Mouse (Mus musculus) midbrain, embryonic 13.5 days (tissue): ENCODE measurements at regions not wholly inside any gene's neighbourhood (a gene's known extent, or its start where the extent isn't known, plus 50 kb on each side); places are given as distances from the start of the nearest gene placed in this dataset.

Experiments used
- ATAC-seq: fragments of 200-750 bp; cut with Nextera tagmentation; 2 replicates; pipeline ENCODE4 v1.8.0; 2017; ENCODE audit warnings: mild to moderate bottlenecking, moderate TSS enrichment, moderate library complexity
- H3K27ac ChIP-seq: fragments of 300-500 bp; sonication (generic); 2 replicates; pipeline ENCODE4 v1.5.1; 2015; ENCODE audit warnings: inconsistent platforms, mild to moderate bottlenecking, moderate library complexity
- H3K27me3 ChIP-seq: fragments of 300-500 bp; sonication (generic); 2 replicates; pipeline ENCODE4 v1.6.1; 2015; ENCODE audit warnings: mild to moderate bottlenecking, inconsistent platforms
- H3K36me3 ChIP-seq: fragments of 300-500 bp; sonication (generic); 2 replicates; pipeline ENCODE4 v1.6.1; 2015; ENCODE audit warnings: mild to moderate bottlenecking, inconsistent platforms
- H3K4me1 ChIP-seq: fragments of 300-500 bp; sonication (generic); replicated peaks from 2 replicates; pipeline ENCODE4 v1.6.1; 2015; ENCODE audit warnings: inconsistent platforms
- H3K4me2 ChIP-seq: fragments of 300-500 bp; sonication (generic); replicated peaks from 2 replicates; pipeline ENCODE4 v1.6.1; 2015; ENCODE audit warnings: moderate library complexity, mild to moderate bottlenecking, inconsistent platforms
- H3K4me3 ChIP-seq: fragments of 300-500 bp; sonication (generic); replicated peaks from 2 replicates; pipeline ENCODE4 v1.5.1; 2015; ENCODE audit warnings: mild to moderate bottlenecking, inconsistent platforms
- H3K9ac ChIP-seq: fragments of 300-500 bp; sonication (generic); replicated peaks from 2 replicates; pipeline ENCODE4 v1.6.1; 2015; ENCODE audit warnings: mild to moderate bottlenecking, inconsistent platforms
- H3K9me3 ChIP-seq: fragments of 300-500 bp; sonication (generic); 2 replicates; pipeline ENCODE4 v1.6.1; 2016; ENCODE audit warnings: mild to moderate bottlenecking, inconsistent platforms
- WGBS: fragments of 180-500 bp; shearing (Covaris S2); methylation state at CpG from one replicate; pipeline ENCODE4 v1.1.7; 2015; 5-methylcytosine and 5-hydroxymethylcytosine counted together

DNA sequence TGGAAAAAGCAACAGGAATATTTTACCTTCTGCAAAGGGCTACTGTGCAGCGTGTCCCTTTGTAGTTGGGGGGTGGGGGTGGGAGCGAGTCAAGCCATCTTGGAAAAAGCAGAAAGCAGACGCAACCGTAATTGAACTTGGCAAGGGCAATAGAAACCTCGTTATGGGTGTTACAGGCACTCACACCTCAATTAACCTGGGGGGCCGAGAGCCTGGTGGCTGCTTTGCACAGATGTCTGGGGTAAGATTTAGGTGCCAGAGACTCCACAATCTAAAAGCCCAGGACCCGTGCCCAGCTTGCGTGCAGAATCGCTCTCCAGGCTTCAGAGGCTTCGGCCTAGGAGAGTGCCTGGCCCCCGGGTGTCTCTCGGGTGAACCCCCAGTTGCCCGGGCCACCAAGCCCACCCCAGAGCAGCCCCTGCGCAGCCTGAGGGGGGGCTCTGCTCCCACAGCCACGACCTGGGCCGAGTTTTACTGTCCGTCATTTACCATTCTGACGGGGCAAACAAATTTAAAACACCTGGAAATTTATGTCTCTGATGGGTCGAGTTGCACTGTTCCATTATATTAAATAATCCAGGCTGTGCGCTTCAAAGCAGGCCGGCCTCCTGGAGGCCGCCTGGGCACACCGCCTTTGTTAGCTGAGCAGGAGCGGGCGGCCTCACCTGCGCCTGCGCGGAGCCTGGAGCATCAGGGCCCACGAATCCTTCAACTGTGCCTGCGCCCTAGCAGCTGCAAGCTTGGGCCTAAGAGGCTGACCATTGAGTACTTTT lies 212.4 kb downstream of the Srbd1 start:
- H3K27ac ChIP-seq = no peak overlapping the region
- H3K4me3 ChIP-seq = no peak overlapping the region
- H3K4me2 ChIP-seq = no peak overlapping the region
- H3K27me3 ChIP-seq = no peaks in the 10 kb centered on the region
- 86% methylated on average over 30 of the region's 30 CpGs for WGBS
- H3K4me1 ChIP-seq = peaks cover 11% of the 10 kb centered on the region
- no peaks in the 10 kb centered on the region for H3K36me3 ChIP-seq
- no peak overlapping the region for H3K9ac ChIP-seq
- H3K9me3 ChIP-seq = no peaks in the 10 kb centered on the region; the same call in 1 of the 2 replicates
- 0 out of 2 replicates have a peak, but pooled peaks have one; percentile 58 for ATAC-seq

DNA sequence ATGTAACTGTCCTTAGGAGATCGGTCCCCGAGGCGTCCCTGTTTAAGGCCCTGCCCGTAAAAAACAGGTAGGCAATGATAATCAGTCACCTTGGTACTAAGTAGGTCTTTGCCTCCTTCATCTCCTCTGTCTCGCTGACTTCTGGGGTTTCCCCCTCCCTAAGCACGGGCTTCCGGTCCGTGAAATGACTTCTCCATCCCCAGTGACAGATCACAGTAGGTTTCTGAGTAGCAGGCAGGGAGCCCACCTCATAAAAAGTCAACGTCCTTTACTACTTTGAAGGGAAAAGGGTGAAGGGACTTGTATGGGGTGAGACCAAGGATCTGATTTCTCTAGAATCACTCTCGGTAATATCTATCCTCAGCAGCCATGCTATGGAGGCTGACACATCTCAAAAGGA lies 213.0 kb downstream of the Srbd1 start:
- Histone ChIP-seq H3K36me3 (no peaks in the 10 kb centered on the region), H3K4me2 (no peak overlapping the region), H3K27ac (no peak overlapping the region), H3K27me3 (no peaks in the 10 kb centered on the region), H3K9me3 (no peaks in the 10 kb centered on the region; the same call in 1 of the 2 replicates), H3K4me1 (peaks cover 15% of the 10 kb centered on the region), H3K4me3 (no peak overlapping the region), H3K9ac (no peak overlapping the region)
- no peak for ATAC-seq
- WGBS = 85% methylated on average over 10 of the region's 10 CpGs

DNA sequence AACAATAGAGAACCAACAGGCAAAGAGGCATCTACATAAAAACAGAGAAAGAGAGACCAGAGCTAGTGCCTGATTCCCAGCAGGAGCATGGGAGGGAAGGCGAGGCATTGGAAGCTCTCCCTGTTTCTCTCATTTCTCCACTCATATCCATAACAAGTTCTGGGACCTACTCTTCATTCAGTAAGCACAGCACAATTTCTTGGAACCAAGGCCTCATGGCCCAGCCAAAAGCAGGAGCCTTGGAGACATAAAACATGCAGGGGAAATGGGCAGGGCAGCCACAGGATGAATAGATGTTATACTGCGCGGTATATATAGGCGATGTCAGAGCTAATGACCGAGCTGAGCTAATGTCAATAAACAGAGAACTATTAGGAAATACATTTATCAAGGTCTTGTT lies 214.2 kb downstream of the Srbd1 start:
- Histone ChIP-seq H3K4me3 (no peak overlapping the region), H3K36me3 (no peaks in the 10 kb centered on the region), H3K4me1 (peaks cover 15% of the 10 kb centered on the region), H3K4me2 (no peak overlapping the region), H3K9ac (no peak overlapping the region), H3K27me3 (no peaks in the 10 kb centered on the region), H3K9me3 (no peaks in the 10 kb centered on the region), H3K27ac (no peak overlapping the region)
- WGBS = 82% methylated on average over 5 of the region's 5 CpGs
- ATAC-seq = no peak

DNA sequence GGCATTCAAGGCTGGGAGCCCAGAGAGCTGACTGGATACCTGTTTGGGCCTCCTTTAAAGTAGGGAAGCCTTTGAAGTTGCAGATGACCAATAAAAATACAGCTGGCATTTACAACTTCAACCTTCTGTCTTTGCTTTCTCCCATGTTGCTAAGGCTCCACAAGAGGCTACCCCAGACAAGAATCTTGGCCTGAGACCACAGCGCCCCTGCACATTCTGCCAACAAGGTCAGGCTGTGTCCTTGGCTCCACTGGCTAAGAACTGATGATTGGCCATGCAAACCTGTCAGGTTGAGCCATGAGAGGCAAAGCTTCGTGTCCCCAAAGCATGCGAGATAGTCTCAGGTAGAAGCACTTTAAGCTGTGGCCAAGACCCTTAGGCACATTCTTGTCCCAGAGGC lies 214.6 kb downstream of the Srbd1 start:
- WGBS = 90% methylated on average over 3 of the region's 3 CpGs
- no peaks in the 10 kb centered on the region for H3K27me3 ChIP-seq
- H3K9me3 ChIP-seq = no peaks in the 10 kb centered on the region
- no peak overlapping the region for H3K4me3 ChIP-seq
- peaks cover 14% of the 10 kb centered on the region for H3K4me1 ChIP-seq
- no peak overlapping the region for H3K4me2 ChIP-seq
- no peak for ATAC-seq
- H3K36me3 ChIP-seq = no peaks in the 10 kb centered on the region
- H3K27ac ChIP-seq = no peak overlapping the region
- H3K9ac ChIP-seq = no peak overlapping the region

DNA sequence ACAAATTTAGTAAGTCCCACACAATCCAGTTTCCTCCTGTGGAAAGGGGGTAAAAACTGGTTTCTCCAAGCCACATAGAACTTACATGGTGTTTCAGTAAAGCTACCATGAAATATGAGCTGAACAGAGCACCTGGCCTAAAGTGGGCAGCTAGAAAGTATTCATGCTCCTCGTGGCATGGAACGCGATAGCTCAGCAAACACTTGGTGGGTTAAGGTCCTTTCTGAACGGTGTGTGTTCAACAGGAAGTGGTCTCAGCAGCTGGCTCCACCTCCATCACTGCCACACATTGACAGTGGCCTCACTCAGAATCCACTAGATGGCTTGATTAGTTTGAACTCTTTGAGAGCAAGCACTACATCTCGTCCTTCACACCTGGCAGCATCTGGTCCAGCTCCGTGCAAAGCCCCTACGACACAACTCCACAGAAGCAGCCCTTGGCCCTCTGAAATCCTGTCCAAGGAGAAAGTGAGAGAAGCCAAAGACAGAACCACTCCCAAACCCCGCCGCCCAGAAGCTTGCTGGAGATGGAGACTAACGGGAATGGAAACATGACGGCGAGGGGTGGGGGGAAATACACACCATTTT lies 215.2 kb downstream of the Srbd1 start:
- no peak for ATAC-seq
- no peak overlapping the region for H3K27ac ChIP-seq
- H3K27me3 ChIP-seq = no peaks in the 10 kb centered on the region
- H3K4me2 ChIP-seq = no peak overlapping the region
- peaks cover 11% of the 10 kb centered on the region for H3K4me1 ChIP-seq
- H3K9ac ChIP-seq = no peak overlapping the region
- no peaks in the 10 kb centered on the region for H3K9me3 ChIP-seq
- 93% methylated on average over 12 of the region's 12 CpGs for WGBS
- H3K36me3 ChIP-seq = no peaks in the 10 kb centered on the region
- no peak overlapping the region for H3K4me3 ChIP-seq

DNA sequence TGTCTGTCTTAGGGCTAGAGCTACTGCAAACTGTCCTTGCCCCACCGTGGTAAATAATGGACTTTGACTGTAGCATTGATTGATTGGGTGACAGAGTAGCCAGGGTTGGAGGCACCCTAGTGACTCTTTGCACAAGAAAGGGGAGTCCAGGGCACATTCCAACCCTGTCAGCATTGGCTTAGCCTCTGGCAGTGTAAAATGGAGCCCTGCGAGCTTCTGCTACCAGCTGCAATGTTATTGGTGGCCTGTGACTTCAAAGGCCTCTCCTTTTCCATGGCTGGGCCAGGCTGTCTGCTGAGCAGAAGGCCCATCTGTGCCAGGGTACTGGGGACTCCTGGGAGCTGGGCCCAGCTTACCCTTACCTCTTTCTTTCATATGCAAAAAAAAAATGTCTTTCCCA lies 216.4 kb downstream of the Srbd1 start:
- WGBS = 67% methylated on average over 2 of the region's 2 CpGs
- Histone ChIP-seq H3K27ac (no peak overlapping the region), H3K9ac (no peak overlapping the region), H3K4me3 (no peak overlapping the region), H3K4me1 (peaks cover 11% of the 10 kb centered on the region), H3K4me2 (no peak overlapping the region), H3K36me3 (no peaks in the 10 kb centered on the region), H3K9me3 (no peaks in the 10 kb centered on the region), H3K27me3 (no peaks in the 10 kb centered on the region)
- ATAC-seq = 0 out of 2 replicates have a peak, but pooled peaks have one; percentile 4

DNA sequence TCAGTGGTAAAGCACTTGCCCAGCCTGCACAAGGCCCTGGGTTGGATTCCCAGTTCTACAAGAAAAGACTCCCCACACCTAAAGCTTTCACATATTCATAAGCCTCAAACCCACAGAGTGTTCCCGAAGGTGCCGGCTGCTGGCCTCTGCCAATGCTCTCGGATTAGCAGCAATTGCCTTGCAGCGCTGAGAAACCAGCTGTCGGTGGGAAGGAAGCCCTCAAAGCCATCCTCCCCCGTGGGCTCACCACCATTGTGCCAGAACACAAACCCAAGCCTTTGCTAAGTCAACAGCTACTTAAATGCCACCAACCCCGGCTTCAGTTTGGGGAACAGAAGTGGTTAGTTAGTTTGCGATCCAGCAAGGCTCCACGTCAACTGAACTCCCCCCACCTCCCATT lies 217.7 kb downstream of the Srbd1 start:
- no peak overlapping the region for H3K27ac ChIP-seq
- no peaks in the 10 kb centered on the region for H3K36me3 ChIP-seq
- H3K27me3 ChIP-seq = no peaks in the 10 kb centered on the region
- no peak overlapping the region for H3K4me2 ChIP-seq
- H3K9ac ChIP-seq = no peak overlapping the region
- no peaks in the 10 kb centered on the region for H3K9me3 ChIP-seq
- no peak for ATAC-seq
- H3K4me3 ChIP-seq = no peak overlapping the region
- H3K4me1 ChIP-seq = peaks cover 11% of the 10 kb centered on the region
- 43% methylated on average over 9 of the region's 9 CpGs for WGBS

DNA sequence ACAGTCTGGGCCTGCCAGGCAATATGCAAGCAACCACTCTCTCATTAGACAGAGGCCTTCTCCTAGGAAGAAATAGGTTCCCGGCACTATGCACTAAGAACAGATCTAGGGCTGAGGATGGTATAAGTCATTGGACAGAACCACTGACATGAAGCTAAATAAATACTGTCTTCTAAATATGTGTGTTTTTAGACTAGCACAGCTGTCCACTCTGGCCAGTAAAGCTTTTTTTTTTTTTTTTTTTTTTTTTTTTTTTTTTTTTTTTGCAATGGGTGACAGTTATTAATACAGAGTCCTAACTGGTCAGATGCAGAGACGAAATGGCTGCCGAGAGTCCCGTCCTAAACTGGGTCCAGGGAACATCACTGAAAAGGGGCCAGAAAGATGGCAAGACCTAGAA lies 218.9 kb downstream of the Srbd1 start:
- H3K27me3 ChIP-seq = no peaks in the 10 kb centered on the region
- H3K9ac ChIP-seq = no peak overlapping the region
- no peak for ATAC-seq
- H3K36me3 ChIP-seq = no peaks in the 10 kb centered on the region
- no peak overlapping the region for H3K4me3 ChIP-seq
- WGBS = 93% methylated on average over 4 of the region's 4 CpGs
- no peak overlapping the region for H3K27ac ChIP-seq
- peaks cover 16% of the 10 kb centered on the region for H3K4me1 ChIP-seq
- no peaks in the 10 kb centered on the region for H3K9me3 ChIP-seq
- no peak overlapping the region for H3K4me2 ChIP-seq

DNA sequence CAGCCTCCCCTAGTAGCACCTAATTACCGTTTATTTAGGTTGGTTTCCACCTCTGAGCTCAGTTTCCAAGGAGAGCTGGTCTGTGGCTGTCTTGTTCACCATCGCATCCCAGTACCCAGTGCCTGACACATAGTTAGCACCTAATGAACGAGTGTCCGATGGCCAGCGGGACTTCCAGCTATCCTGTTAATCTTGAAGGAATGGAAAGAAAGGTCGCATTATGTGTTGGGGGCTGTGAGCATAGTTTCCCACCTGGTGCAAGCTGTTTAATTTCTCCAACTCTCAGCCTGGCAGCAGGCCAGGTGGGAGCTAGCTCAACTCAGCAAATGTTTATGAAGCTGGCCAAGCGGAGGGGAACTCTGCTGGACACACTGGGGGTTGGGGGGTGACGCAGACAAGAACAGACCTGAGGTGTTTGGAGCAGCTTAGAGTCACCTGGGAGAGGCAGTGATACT lies 223.7 kb downstream of the Srbd1 start:
- 85% methylated on average over 8 of the region's 8 CpGs for WGBS
- Histone ChIP-seq H3K9me3 (no peaks in the 10 kb centered on the region), H3K9ac (no peak overlapping the region), H3K4me2 (no peak overlapping the region), H3K27me3 (no peaks in the 10 kb centered on the region; the same call in 1 of the 2 replicates), H3K4me3 (no peak overlapping the region), H3K4me1 (peaks cover 6% of the 10 kb centered on the region; the same call in 1 of the 2 replicates), H3K27ac (no peak overlapping the region), H3K36me3 (no peaks in the 10 kb centered on the region)
- ATAC-seq = no peak

DNA sequence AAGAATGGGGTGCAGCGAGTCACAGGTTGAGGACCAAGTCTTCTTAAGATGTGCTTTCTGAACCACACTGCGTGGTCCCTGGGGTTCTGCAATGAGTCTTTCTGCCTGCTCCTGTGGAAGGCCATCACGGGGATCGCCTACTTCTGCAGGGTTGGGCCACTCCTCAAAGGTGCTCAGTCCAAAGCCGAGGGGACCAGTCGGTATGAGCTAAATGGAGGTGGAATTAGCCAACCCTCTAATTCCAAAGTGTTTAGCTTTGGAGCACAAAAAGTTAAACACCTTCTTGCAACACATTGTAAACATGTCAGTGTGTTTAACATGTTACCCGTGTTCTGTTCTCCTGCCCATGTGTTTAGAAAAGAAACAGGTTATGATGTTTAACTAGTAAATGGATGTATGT lies 225.1 kb downstream of the Srbd1 start:
- 89% methylated on average over 7 of the region's 7 CpGs for WGBS
- Histone ChIP-seq H3K4me1 (peaks cover 6% of the 10 kb centered on the region; the same call in 1 of the 2 replicates), H3K4me2 (no peak overlapping the region), H3K27ac (no peak overlapping the region), H3K9ac (no peak overlapping the region), H3K36me3 (no peaks in the 10 kb centered on the region), H3K9me3 (no peaks in the 10 kb centered on the region), H3K4me3 (no peak overlapping the region), H3K27me3 (no peaks in the 10 kb centered on the region; the same call in 1 of the 2 replicates)
- no peak for ATAC-seq

DNA sequence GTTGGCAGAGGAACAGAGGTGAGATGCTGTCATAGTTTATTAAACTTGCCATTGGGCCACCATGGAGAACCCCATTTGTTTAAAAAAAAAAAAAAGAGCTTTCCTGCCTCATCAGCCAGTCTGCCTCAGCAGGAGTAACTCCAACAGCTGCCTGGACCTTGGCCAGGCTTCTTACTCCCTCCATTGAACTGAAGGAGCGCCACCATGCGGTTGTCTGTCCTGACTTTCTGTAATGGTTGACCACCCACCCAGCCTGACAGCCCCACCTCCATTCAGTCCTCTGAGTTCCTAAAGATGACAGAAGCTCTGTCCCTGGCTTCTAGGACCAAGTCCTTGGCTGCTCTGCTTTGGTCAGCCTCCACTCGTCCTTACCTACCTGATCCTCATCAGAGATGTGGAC lies 227.8 kb upstream of the Six2 start:
- Histone ChIP-seq H3K27me3 (no peaks in the 10 kb centered on the region; the same call in 1 of the 2 replicates), H3K36me3 (no peaks in the 10 kb centered on the region), H3K4me2 (no peak overlapping the region), H3K4me3 (no peak overlapping the region), H3K9me3 (no peaks in the 10 kb centered on the region), H3K4me1 (no peaks in the 10 kb centered on the region), H3K9ac (no peak overlapping the region), H3K27ac (no peak overlapping the region)
- 96% methylated on average over 3 of the region's 3 CpGs for WGBS
- no peak for ATAC-seq

DNA sequence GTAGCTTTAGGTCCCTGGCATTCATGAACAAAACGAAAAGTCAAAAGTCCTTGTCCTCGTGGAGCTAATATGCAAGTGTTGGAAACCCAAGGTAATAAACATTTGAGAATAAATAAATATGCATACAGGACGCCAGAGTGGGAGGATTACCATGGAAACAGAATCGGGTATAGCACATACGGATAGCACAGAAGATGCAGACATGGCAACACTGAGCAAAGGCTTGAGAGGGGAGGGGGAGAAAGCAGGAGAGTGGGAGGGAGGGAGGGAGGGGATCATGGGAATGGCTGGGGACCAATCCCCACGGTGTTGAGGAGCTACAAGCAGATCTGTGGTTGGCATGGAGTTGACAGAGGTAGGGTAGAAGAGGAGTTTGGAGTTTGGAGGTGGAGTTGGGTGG lies 226.0 kb upstream of the Six2 start:
- no peaks in the 10 kb centered on the region for H3K4me1 ChIP-seq
- H3K36me3 ChIP-seq = no peaks in the 10 kb centered on the region
- H3K9me3 ChIP-seq = no peaks in the 10 kb centered on the region
- no peak overlapping the region for H3K4me2 ChIP-seq
- no peak for ATAC-seq
- H3K4me3 ChIP-seq = no peak overlapping the region
- no peak overlapping the region for H3K27ac ChIP-seq
- no peak overlapping the region for H3K9ac ChIP-seq
- WGBS = 67% methylated on average over 6 of the region's 6 CpGs
- H3K27me3 ChIP-seq = no peaks in the 10 kb centered on the region
